Mouse (Mus musculus): ENCODE data around the gene Ambp. TPM values are rescaled to one million over a fixed set of nuclear protein-coding genes. Genes with fewer than 3 reads are reported as not detected.

The Ambp gene
- polyA plus RNA-seq, 1 experiment from 2014 or later = 0.55 TPM

DNA sequence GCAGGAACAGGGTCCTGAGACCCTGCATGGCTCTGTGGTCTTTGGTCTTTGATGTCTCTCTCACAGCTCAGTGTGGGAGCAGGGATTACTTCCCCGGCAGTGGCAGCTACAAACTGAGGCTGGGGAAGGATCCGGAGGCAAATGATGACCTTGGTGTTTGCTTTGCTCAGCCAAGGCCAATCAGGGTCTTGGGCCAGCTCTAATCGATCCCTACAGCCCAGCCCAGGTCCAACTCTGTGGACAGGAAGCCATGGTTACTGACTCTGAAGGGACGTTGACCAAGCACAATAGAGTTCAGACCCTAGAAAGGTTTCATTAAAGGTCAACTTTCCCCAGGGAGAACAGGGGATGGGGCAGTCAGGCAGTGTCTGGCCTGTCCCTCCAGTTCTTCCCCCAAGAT is 571 bp downstream of the Ambp start:
- 67% methylated on average over 4 of the region's 4 CpGs for WGBS
- Histone ChIP-seq H3K9me3 (replicated peaks; ENCODE audit: control insufficient read depth, low read length) (no peaks in the 10 kb centered on the region), H3K4me2 (ENCODE audit: low read depth, low read length) (no peak overlapping the region), H3K9ac (replicated peaks; ENCODE audit: low read length) (no peak overlapping the region), H3K36me3 (replicated peaks; ENCODE audit: control insufficient read depth, insufficient read depth, low read depth, low read length) (no peaks in the 10 kb centered on the region), H3K4me1 (ENCODE audit: control insufficient read depth, insufficient read depth, low read length) (no peaks in the 10 kb centered on the region), H3K27me3 (ENCODE audit: control insufficient read depth, insufficient read depth, low read length) (no peaks in the 10 kb centered on the region), H3K27ac (replicated peaks; ENCODE audit: low read depth, low read length) (no peak overlapping the region), H3K4me3 (ENCODE audit: low read depth, low read length) (no peak overlapping the region)
- ATAC-seq (replicated peaks; ENCODE audit: insufficient number of reproducible peaks, low FRiP score, low TSS enrichment, low read depth) = no peak
- DNase-seq (ENCODE audit: low spot score) = no peak

DNA sequence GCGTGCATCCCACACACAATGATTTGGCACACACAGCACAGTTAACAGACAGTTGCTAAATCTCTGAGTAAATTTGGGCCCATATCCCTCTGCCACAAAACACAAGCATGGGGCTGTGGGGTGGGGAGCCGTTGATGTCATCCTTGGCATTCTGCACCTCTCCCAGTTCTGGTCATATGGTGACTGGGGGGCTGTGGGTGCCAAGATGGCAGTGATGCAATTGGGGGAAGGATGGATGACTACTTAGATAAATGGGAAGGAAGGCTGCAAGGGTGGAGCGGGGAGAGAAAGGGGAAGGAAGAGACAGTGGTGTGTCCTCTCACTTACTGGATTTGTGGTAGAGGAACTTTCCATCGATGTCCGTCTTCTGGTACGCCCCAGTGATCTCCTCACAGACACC is 3.5 kb downstream of the Ambp start:
- H3K4me2 ChIP-seq (ENCODE audit: low read depth, low read length) = no peak overlapping the region
- no peak for DNase-seq (ENCODE audit: low spot score)
- H3K9ac ChIP-seq (replicated peaks; ENCODE audit: low read length) = no peak overlapping the region
- no peaks in the 10 kb centered on the region for H3K27me3 ChIP-seq (ENCODE audit: control insufficient read depth, insufficient read depth, low read length)
- no peak overlapping the region for H3K27ac ChIP-seq (replicated peaks; ENCODE audit: low read depth, low read length)
- WGBS = 91% methylated on average over 6 of the region's 6 CpGs
- no peaks in the 10 kb centered on the region for H3K36me3 ChIP-seq (replicated peaks; ENCODE audit: control insufficient read depth, insufficient read depth, low read depth, low read length)
- ATAC-seq (replicated peaks; ENCODE audit: insufficient number of reproducible peaks, low FRiP score, low TSS enrichment, low read depth) = no peak
- 0 out of 2 replicates have a peak, but pooled peaks cover 3% of the 10 kb centered on the region for H3K9me3 ChIP-seq (replicated peaks; ENCODE audit: control insufficient read depth, low read length)
- H3K4me3 ChIP-seq (ENCODE audit: low read depth, low read length) = no peak overlapping the region
- H3K4me1 ChIP-seq (ENCODE audit: control insufficient read depth, insufficient read depth, low read length) = no peaks in the 10 kb centered on the region

DNA sequence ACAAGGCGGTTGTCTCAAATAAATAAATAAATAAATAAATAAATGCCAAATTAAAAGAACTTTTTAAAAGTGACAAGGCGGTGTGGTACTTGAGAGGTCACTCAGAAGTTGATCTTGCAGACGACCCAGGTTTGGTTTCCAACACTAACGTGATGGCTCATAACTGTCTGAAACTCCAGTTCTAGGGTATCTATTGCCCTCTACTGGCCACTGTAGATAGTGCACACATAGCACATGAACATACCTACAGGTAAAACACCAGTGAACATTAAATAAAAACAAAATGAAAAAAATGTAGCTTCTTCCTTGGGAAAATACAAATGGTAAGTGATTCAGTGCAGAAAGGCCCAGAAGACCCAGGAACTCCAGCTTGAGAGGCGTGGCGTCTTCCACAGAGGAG is 7.3 kb downstream of the Ambp start:
- WGBS = 92% methylated on average over 6 of the region's 6 CpGs
- no peak overlapping the region for H3K27ac ChIP-seq (replicated peaks; ENCODE audit: low read depth, low read length)
- no peak overlapping the region for H3K9ac ChIP-seq (replicated peaks; ENCODE audit: low read length)
- no peak for ATAC-seq (replicated peaks; ENCODE audit: insufficient number of reproducible peaks, low FRiP score, low TSS enrichment, low read depth)
- no peaks in the 10 kb centered on the region for H3K36me3 ChIP-seq (replicated peaks; ENCODE audit: control insufficient read depth, insufficient read depth, low read depth, low read length)
- H3K4me3 ChIP-seq (ENCODE audit: low read depth, low read length) = no peak overlapping the region
- no peak overlapping the region for H3K4me2 ChIP-seq (ENCODE audit: low read depth, low read length)
- 0 out of 2 replicates have a peak, but pooled peaks cover 3% of the 10 kb centered on the region for H3K9me3 ChIP-seq (replicated peaks; ENCODE audit: control insufficient read depth, low read length)
- no peaks in the 10 kb centered on the region for H3K27me3 ChIP-seq (ENCODE audit: control insufficient read depth, insufficient read depth, low read length)
- no peaks in the 10 kb centered on the region for H3K4me1 ChIP-seq (ENCODE audit: control insufficient read depth, insufficient read depth, low read length)
- DNase-seq (ENCODE audit: low spot score) = no peak

DNA sequence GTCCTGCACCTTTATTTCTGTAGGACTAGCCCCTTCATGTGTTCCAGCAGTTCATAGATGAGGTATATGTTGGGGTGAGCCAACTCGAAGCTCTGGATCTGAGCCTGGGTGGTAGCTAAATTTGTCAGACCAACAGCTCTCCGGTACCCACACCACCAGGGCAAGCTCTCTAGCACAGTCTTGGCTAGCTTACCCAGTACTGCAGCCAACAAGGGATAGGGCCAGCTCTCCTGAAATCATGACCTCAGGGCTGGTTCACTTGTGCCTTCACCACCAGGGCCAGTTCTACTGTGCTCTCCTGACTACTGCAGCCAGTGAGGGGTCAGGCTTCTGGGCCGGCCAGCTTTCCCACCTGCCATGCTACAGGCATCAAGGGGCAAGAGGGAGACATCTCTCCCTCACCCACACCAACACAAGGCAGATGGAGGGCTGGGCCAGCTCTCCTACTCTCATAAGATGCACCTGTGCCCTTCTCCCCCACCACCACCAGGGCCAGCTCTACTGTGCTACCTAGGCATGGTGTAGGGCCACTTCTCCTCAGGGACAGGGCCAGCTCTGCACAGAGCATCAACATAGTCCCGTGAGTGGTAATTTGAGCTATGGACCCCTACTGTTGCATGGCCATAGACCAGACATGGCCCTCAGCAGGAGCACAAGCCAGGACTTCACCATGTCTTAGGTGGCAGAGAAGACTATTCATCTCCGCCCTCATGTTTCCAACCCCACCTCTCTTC is 24.5 kb downstream of the Ambp start:
- WGBS = 93% methylated on average over 5 of the region's 5 CpGs
- H3K27ac ChIP-seq (replicated peaks; ENCODE audit: low read depth, low read length) = no peak overlapping the region
- H3K9me3 ChIP-seq (replicated peaks; ENCODE audit: control insufficient read depth, low read length) = no peaks in the 10 kb centered on the region
- DNase-seq (ENCODE audit: low spot score) = no peak
- 0 out of 2 replicates have a peak, but pooled peaks have one; percentile 27 for ATAC-seq (replicated peaks; ENCODE audit: insufficient number of reproducible peaks, low FRiP score, low TSS enrichment, low read depth)
- H3K4me3 ChIP-seq (ENCODE audit: low read depth, low read length) = no peak overlapping the region
- H3K4me1 ChIP-seq (ENCODE audit: control insufficient read depth, insufficient read depth, low read length) = no peaks in the 10 kb centered on the region
- no peaks in the 10 kb centered on the region for H3K27me3 ChIP-seq (ENCODE audit: control insufficient read depth, insufficient read depth, low read length)
- no peak overlapping the region for H3K9ac ChIP-seq (replicated peaks; ENCODE audit: low read length)
- peaks cover 8% of the 10 kb centered on the region for H3K36me3 ChIP-seq (replicated peaks; ENCODE audit: control insufficient read depth, insufficient read depth, low read depth, low read length)
- no peak overlapping the region for H3K4me2 ChIP-seq (ENCODE audit: low read depth, low read length)

DNA sequence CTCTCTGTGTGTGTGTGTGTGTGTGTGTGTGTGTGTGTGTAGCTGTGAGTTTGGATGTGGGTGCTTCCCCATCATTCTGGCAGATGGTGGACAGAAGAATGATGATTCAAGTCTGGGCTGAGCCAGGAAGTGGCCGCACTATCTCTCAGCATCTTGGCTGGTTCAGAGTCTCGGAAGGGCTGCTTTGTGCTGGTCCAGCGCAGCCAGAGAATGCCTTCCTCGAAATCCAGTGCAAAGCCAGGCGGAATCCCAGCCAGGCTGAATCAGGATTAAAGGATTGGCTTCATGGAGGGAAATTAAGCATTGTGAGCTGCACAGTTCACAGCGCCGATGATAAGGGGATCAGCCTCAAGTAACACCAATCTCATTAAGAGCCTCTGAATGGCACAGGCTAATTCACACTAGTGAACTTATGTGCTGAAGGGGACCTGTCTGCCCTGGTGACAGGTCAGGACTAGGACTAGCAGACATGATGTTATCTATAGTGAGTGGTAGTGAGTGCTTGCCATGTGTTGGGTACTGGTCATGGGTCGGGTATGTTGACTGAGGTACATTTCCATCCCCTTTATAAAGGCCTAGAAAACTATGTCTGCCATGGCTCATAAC is 29.6 kb downstream of the Ambp start:
- H3K9ac ChIP-seq (replicated peaks; ENCODE audit: low read length) = no peak overlapping the region
- WGBS = 72% methylated on average over 8 of the region's 8 CpGs
- no peak for DNase-seq (ENCODE audit: low spot score)
- no peak overlapping the region for H3K4me2 ChIP-seq (ENCODE audit: low read depth, low read length)
- H3K27me3 ChIP-seq (ENCODE audit: control insufficient read depth, insufficient read depth, low read length) = no peaks in the 10 kb centered on the region
- H3K36me3 ChIP-seq (replicated peaks; ENCODE audit: control insufficient read depth, insufficient read depth, low read depth, low read length) = peaks cover 2% of the 10 kb centered on the region
- no peaks in the 10 kb centered on the region for H3K9me3 ChIP-seq (replicated peaks; ENCODE audit: control insufficient read depth, low read length)
- H3K4me1 ChIP-seq (ENCODE audit: control insufficient read depth, insufficient read depth, low read length) = no peaks in the 10 kb centered on the region
- no peak for ATAC-seq (replicated peaks; ENCODE audit: insufficient number of reproducible peaks, low FRiP score, low TSS enrichment, low read depth)
- H3K4me3 ChIP-seq (ENCODE audit: low read depth, low read length) = no peak overlapping the region
- no peak overlapping the region for H3K27ac ChIP-seq (replicated peaks; ENCODE audit: low read depth, low read length)

DNA sequence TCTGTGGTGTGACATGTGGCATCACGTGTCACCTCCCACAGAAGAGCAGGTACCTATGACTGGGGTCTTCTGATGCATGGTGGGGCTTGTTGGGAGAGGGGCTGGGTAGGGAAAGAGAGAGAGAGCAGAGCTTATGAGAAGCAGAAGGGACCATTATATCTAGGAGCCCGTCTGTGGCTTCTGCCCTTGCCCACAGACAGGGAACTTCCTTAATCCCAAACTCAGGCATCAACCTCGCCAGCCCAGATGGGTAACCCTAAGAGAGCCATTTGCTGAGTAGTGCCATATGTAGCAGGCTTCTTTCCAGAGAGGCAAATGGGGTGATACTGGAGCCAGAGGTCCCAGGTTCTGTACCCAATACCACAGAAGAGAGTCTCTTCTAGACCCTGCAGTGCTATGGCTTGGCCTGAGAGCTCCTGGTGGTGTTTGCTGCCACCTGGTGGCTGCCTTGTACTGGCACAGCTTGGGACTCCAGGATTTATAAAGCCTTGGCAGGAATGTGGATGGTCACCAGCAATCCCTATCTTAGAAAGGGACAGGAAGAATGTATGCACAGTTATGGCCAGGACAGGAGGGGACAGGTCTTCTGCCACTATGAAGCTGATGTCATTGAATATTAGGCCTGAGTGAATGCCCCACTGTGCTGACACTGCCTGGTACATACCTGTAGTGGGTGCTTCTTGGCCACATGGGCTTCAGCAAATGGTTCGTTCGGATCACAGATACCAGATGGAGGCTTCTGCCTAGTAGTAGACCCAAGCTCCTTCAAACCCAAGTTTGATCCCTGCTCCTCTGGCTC is 35.8 kb downstream of the Ambp start:
- Histone ChIP-seq H3K27me3 (ENCODE audit: control insufficient read depth, insufficient read depth, low read length) (no peaks in the 10 kb centered on the region), H3K4me1 (ENCODE audit: control insufficient read depth, insufficient read depth, low read length) (no peaks in the 10 kb centered on the region), H3K4me2 (ENCODE audit: low read depth, low read length) (no peak overlapping the region), H3K9me3 (replicated peaks; ENCODE audit: control insufficient read depth, low read length) (no peaks in the 10 kb centered on the region), H3K27ac (replicated peaks; ENCODE audit: low read depth, low read length) (no peak overlapping the region), H3K4me3 (ENCODE audit: low read depth, low read length) (no peak overlapping the region), H3K36me3 (replicated peaks; ENCODE audit: control insufficient read depth, insufficient read depth, low read depth, low read length) (peaks cover 2% of the 10 kb centered on the region), H3K9ac (replicated peaks; ENCODE audit: low read length) (no peak overlapping the region)
- peak; percentile 88 for DNase-seq (ENCODE audit: low spot score)
- ATAC-seq (replicated peaks; ENCODE audit: insufficient number of reproducible peaks, low FRiP score, low TSS enrichment, low read depth) = peak; percentile 61
- 83% methylated on average over 5 of the region's 5 CpGs for WGBS

DNA sequence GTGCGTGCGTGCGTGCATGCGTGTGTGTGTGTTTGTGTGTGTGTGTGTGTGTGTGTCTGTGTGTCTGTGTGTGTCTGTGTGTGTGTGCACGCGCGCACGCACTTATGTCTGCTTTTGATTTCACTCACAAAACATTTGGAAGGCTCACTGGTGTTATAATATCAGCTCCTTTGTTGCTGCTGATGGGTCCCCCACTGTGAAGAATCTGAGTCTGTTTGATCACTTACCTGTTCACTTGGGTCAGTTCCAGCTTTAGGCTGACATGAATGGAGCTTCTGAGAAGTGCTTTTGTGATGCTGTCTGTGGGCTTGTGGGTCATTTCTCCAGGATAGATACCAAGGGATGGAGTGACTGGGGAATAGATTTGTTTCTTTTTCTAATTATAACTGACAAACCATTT is 48.9 kb downstream of the Ambp start:
- Histone ChIP-seq H3K36me3 (replicated peaks; ENCODE audit: control insufficient read depth, insufficient read depth, low read depth, low read length) (no peaks in the 10 kb centered on the region), H3K4me2 (ENCODE audit: low read depth, low read length) (no peak overlapping the region), H3K4me3 (ENCODE audit: low read depth, low read length) (no peak overlapping the region), H3K27ac (replicated peaks; ENCODE audit: low read depth, low read length) (no peak overlapping the region), H3K9me3 (replicated peaks; ENCODE audit: control insufficient read depth, low read length) (no peaks in the 10 kb centered on the region), H3K4me1 (ENCODE audit: control insufficient read depth, insufficient read depth, low read length) (no peaks in the 10 kb centered on the region), H3K9ac (replicated peaks; ENCODE audit: low read length) (no peak overlapping the region), H3K27me3 (ENCODE audit: control insufficient read depth, insufficient read depth, low read length) (no peaks in the 10 kb centered on the region)
- no peak for DNase-seq (ENCODE audit: low spot score)
- WGBS = 98% methylated on average over 8 of the region's 8 CpGs
- ATAC-seq (replicated peaks; ENCODE audit: insufficient number of reproducible peaks, low FRiP score, low TSS enrichment, low read depth) = no peak

DNA sequence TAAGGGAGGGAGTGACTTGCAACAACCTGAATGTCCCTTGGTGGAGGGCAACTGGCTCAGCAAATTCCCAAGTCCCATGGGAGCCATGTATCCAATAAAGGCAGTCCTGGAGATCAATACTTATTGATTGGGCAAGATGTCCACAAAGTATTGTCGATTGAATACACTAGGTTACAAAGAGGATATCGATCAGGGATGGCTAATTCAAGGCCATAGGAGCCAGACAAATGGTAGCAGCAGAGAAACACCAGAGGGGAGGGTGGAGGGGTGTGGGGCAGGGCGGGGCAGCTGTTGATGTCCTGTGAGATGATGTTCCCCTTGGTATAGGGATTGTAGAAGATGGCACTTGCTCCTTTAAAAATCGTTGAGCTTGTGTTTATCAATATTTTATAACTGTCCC is 52.6 kb downstream of the Ambp start:
- Histone ChIP-seq H3K4me3 (ENCODE audit: low read depth, low read length) (no peak overlapping the region), H3K9ac (replicated peaks; ENCODE audit: low read length) (no peak overlapping the region), H3K27me3 (ENCODE audit: control insufficient read depth, insufficient read depth, low read length) (no peaks in the 10 kb centered on the region), H3K9me3 (replicated peaks; ENCODE audit: control insufficient read depth, low read length) (no peaks in the 10 kb centered on the region), H3K4me1 (ENCODE audit: control insufficient read depth, insufficient read depth, low read length) (no peaks in the 10 kb centered on the region), H3K27ac (replicated peaks; ENCODE audit: low read depth, low read length) (no peak overlapping the region), H3K4me2 (ENCODE audit: low read depth, low read length) (no peak overlapping the region), H3K36me3 (replicated peaks; ENCODE audit: control insufficient read depth, insufficient read depth, low read depth, low read length) (peaks cover 4% of the 10 kb centered on the region)
- DNase-seq (ENCODE audit: low spot score) = no peak
- WGBS = 95% methylated on average over 4 of the region's 4 CpGs
- no peak for ATAC-seq (replicated peaks; ENCODE audit: insufficient number of reproducible peaks, low FRiP score, low TSS enrichment, low read depth)
